Mouse (Mus musculus): ENCODE measurements at regions not wholly inside any gene's neighbourhood (a gene's known extent, or its start where the extent isn't known, plus 50 kb on each side); places are given as distances from the start of the nearest gene placed in this dataset.

GRCm38 (mm10) chr1:90268131-90268691 lies 64.4 kb downstream of the Ackr3 start:
- no peak for DNase-seq (ENCODE audit: low spot score)

GRCm38 (mm10) chr1:90268951-90269350 lies 65.2 kb downstream of the Ackr3 start:
- no peak for DNase-seq (ENCODE audit: low spot score)

GRCm38 (mm10) chr1:90269836-90270235 lies 66.1 kb downstream of the Ackr3 start:
- no peak for DNase-seq (ENCODE audit: low spot score)

GRCm38 (mm10) chr1:90271326-90271725 lies 67.5 kb downstream of the Ackr3 start:
- DNase-seq (ENCODE audit: low spot score), result no peak

GRCm38 (mm10) chr1:90272411-90272810 lies 68.6 kb downstream of the Ackr3 start:
- DNase-seq (ENCODE audit: low spot score), result no peak

- no peak for DNase-seq (ENCODE audit: low spot score)
These were observed 69.2 kb downstream of the Ackr3 start for GRCm38 (mm10) chr1:90272830-90273628.

- DNase-seq (ENCODE audit: low spot score), result no peak
These were observed 69.8 kb downstream of the Ackr3 start for GRCm38 (mm10) chr1:90273629-90273928.

GRCm38 (mm10) chr1:90274968-90275651 lies 71.3 kb downstream of the Ackr3 start:
- no peak for DNase-seq (ENCODE audit: low spot score)

GRCm38 (mm10) chr1:90275786-90276520 lies 72.2 kb downstream of the Ackr3 start:
- DNase-seq (ENCODE audit: low spot score), result no peak

GRCm38 (mm10) chr1:90277486-90278255 lies 73.9 kb downstream of the Ackr3 start:
- DNase-seq (ENCODE audit: low spot score), result no peak

GRCm38 (mm10) chr1:90279066-90279839 lies 75.5 kb downstream of the Ackr3 start:
- no peak for DNase-seq (ENCODE audit: low spot score)

- no peak for DNase-seq (ENCODE audit: low spot score)
These were observed 76.4 kb downstream of the Ackr3 start for GRCm38 (mm10) chr1:90280227-90280626.

GRCm38 (mm10) chr1:90281255-90281654 lies 77.5 kb downstream of the Ackr3 start:
- DNase-seq (ENCODE audit: low spot score), result no peak

- DNase-seq (ENCODE audit: low spot score), result no peak
These were observed 78.2 kb downstream of the Ackr3 start for GRCm38 (mm10) chr1:90281956-90282355.

- DNase-seq (ENCODE audit: low spot score), result no peak
These were observed 78.6 kb downstream of the Ackr3 start for GRCm38 (mm10) chr1:90282367-90282766.

GRCm38 (mm10) chr1:90283176-90283775 lies 79.5 kb downstream of the Ackr3 start:
- no peak for DNase-seq (ENCODE audit: low spot score)

- no peak for DNase-seq (ENCODE audit: low spot score)
These were observed 80.3 kb downstream of the Ackr3 start for GRCm38 (mm10) chr1:90283912-90284636.

GRCm38 (mm10) chr1:90285318-90285717 lies 81.5 kb downstream of the Ackr3 start:
- no peak for DNase-seq (ENCODE audit: low spot score)

GRCm38 (mm10) chr1:90287251-90287650 lies 83.5 kb downstream of the Ackr3 start:
- DNase-seq (ENCODE audit: low spot score), result no peak

All from urinary bladder, postnatal 14 days (tissue).